Mouse (Mus musculus) retina, adult 2 months (tissue): Measurements from ENCODE around the gene Nkx2-3.

ENCODE experiments used
- DNase-seq: peaks from one replicate; pipeline ENCODE4 v3.0.0-alpha.2; 2012; ENCODE audit warnings: low read depth, low spot score

The Nkx2-3 gene

GRCm38 (mm10) chr19:43605666-43606551 lies 6.2 kb upstream of the Nkx2-3 start:
- no peak for DNase-seq

- no peak for DNase-seq
Observed at GRCm38 (mm10) chr19:43606552-43607530, 5.3 kb upstream of the Nkx2-3 start.

- DNase-seq = no peak
Observed at GRCm38 (mm10) chr19:43607842-43608680, 4.1 kb upstream of the Nkx2-3 start.

- DNase-seq = no peak
Observed at GRCm38 (mm10) chr19:43608711-43609457, 3.2 kb upstream of the Nkx2-3 start.

- no peak for DNase-seq
Observed at GRCm38 (mm10) chr19:43609458-43610330, 2.4 kb upstream of the Nkx2-3 start.

- no peak for DNase-seq
Observed at GRCm38 (mm10) chr19:43610341-43610848, 1.7 kb upstream of the Nkx2-3 start.

GRCm38 (mm10) chr19:43611110-43611509 lies 1.0 kb upstream of the Nkx2-3 start:
- no peak for DNase-seq

- no peak for DNase-seq
Observed at GRCm38 (mm10) chr19:43611561-43611960, 564 bp upstream of the Nkx2-3 start.

GRCm38 (mm10) chr19:43612501-43612971 lies 411 bp downstream of the Nkx2-3 start:
- DNase-seq = no peak

GRCm38 (mm10) chr19:43613293-43614130 lies 1.4 kb downstream of the Nkx2-3 start:
- DNase-seq = no peak

GRCm38 (mm10) chr19:43614341-43615073 lies 2.4 kb downstream of the Nkx2-3 start:
- DNase-seq = no peak

GRCm38 (mm10) chr19:43615074-43615445 lies 2.9 kb downstream of the Nkx2-3 start:
- no peak for DNase-seq

GRCm38 (mm10) chr19:43615571-43616414 lies 3.7 kb downstream of the Nkx2-3 start:
- no peak for DNase-seq

GRCm38 (mm10) chr19:43616415-43616861 lies 4.3 kb downstream of the Nkx2-3 start:
- no peak for DNase-seq

- DNase-seq = no peak
Observed at GRCm38 (mm10) chr19:43616889-43617288, 4.8 kb downstream of the Nkx2-3 start.

- DNase-seq = no peak
Observed at GRCm38 (mm10) chr19:43617761-43618349, 5.7 kb downstream of the Nkx2-3 start.
